Mouse (Mus musculus) CD4-positive naive resting alpha-beta T cell, adult 57 days (primary cell): ENCODE results near the gene Hdx. TPM values are rescaled to one million over a fixed set of nuclear protein-coding genes. Genes with fewer than 3 reads are reported as not detected.

ENCODE experiments used
- total RNA-seq: library from RNA; stranded (reverse); gene quantifications from one replicate; pipeline ENCODE4 v1.2.4, GENCODE M21; 2023

Gene Hdx
- not detected for total RNA-seq

GRCm38 (mm10) chrX:111696356-111697282 lies at the start of gene Hdx:
TSS of gene Hdx (minus strand) at chrX:111697079.

GRCm38 (mm10) chrX:111537859-111538258 lies 159.0 kb downstream of the Hdx start, which contains the start of gene Rps6ka6:
TSS of gene Rps6ka6 (minus strand) at chrX:111537959.

Other genes with a start within 250 kb of the Hdx start
- not detected for gene Rps6ka6, start 159.1 kb downstream of the Hdx start, total RNA-seq
- not detected for gene Gm45194, start 194.3 kb upstream of the Hdx start, total RNA-seq